Mouse (Mus musculus) G1E-ER4 (cell line): ENCODE data around the gene Itgb2l. TPM values are rescaled to one million over a fixed set of nuclear protein-coding genes. Genes with fewer than 3 reads are reported as not detected.

ENCODE experiments used
- GATA1 ChIP-seq: IDR thresholded peaks from one replicate; pipeline ENCODE4 v1.8.0; 2012; ENCODE audit warnings: low read length, inconsistent platforms
- polyA plus RNA-seq: library from polyadenylated mRNA; stranded (reverse); fragments of >175 nt; gene quantifications from 2 replicates; pipeline ENCODE4 v1.2.3, GENCODE M21; 2012

Itgb2l gene
- polyA plus RNA-seq, 1 experiment = not detected

GRCm38 (mm10) chr16:96387685-96388371 is 55.6 kb downstream of the Itgb2l start:
- no peak for TF ChIP-seq GATA1

DNA sequence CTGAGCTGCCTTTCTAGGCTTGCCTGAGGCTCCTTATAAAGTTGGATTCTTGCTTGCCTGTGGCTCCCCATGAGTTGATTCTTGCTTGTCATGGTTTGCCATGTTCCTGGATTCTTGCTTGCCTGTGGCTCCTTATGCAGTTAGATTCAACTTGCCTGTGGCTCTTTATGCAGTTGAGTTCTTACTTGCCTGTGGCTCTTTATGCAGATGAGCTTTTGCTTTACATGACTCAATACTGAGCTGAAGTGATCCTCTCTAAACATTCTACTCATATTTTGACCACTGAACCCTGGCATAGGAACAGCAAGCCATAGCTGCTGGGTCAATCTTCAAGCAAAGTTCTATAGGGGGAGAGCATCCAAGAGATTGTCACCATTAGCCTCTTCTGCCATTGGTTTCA is 58.7 kb downstream of the Itgb2l start:
- no peak for TF ChIP-seq GATA1

GRCm38 (mm10) chr16:96382496-96383181 is 60.8 kb downstream of the Itgb2l start:
- no peak for TF ChIP-seq GATA1

GRCm38 (mm10) chr16:96381435-96381834 is 62.0 kb downstream of the Itgb2l start:
- TF ChIP-seq GATA1 = no peak

GRCm38 (mm10) chr16:96378111-96378510 is 65.3 kb downstream of the Itgb2l start:
- TF ChIP-seq GATA1 = no peak

GRCm38 (mm10) chr16:96376342-96376741 is 67.1 kb downstream of the Itgb2l start:
- no peak for TF ChIP-seq GATA1

DNA sequence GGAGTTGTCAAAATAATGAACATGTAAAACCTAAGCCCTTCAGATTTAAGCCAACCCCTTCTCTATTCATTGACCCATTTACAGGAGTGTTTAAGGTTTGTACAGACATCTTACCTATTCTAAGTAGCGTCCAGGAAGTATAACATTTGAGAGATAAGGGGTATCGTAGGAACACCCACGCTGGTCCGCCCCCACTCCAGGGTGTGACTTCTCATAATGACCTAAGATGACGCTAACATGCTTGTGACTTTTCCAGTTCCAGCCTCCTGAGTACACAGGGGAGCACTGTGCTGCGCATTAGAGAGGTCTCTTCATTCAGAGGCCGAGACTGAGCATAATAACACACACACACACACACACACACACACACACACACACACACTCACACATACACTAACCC is 67.9 kb downstream of the Itgb2l start:
- no peak for TF ChIP-seq GATA1

GRCm38 (mm10) chr16:96372752-96373118 is 70.7 kb downstream of the Itgb2l start:
- no peak for TF ChIP-seq GATA1

Other genes with a start within 250 kb of the Itgb2l start
- 0.09 and 0.46 TPM in 2 replicates for gene Sh3bgr, start 243.2 kb downstream of the Itgb2l start, polyA plus RNA-seq
- gene B3galt5, start 207.8 kb downstream of the Itgb2l start, polyA plus RNA-seq = not detected in 2 replicates
- not detected in 2 replicates for gene Pcp4, start 24.0 kb upstream of the Itgb2l start, polyA plus RNA-seq